Mouse (Mus musculus) ES-E14 (cell line): ENCODE results near the gene Sh3kbp1.

Experiments
- CHD2 ChIP-seq: IDR thresholded peaks from 2 replicates; pipeline ENCODE4 v1.6.1; 2014; ENCODE audit warnings: mild to moderate bottlenecking, low read depth, low read length, inconsistent platforms
- MAFK ChIP-seq: IDR thresholded peaks from 2 replicates; pipeline ENCODE4 v1.6.1; 2014; ENCODE audit warnings: mild to moderate bottlenecking, low read depth, low read length, inconsistent platforms; ENCODE audit not compliant: insufficient read depth
- ZC3H11A ChIP-seq: IDR thresholded peaks from 2 replicates; pipeline ENCODE4 v1.6.1; 2012; ENCODE audit warnings: low read depth, mild to moderate bottlenecking, inconsistent platforms, low read length, borderline replicate concordance

- no peak for TF ChIP-seq MAFK
- no peak for TF ChIP-seq ZC3H11A
- TF ChIP-seq CHD2 = no peak
Measured at GRCm38 (mm10) chrX:159627588-159628566, 805 bp downstream of the Sh3kbp1 start.
